Mouse (Mus musculus): ENCODE data around the gene Sox5.

DNA sequence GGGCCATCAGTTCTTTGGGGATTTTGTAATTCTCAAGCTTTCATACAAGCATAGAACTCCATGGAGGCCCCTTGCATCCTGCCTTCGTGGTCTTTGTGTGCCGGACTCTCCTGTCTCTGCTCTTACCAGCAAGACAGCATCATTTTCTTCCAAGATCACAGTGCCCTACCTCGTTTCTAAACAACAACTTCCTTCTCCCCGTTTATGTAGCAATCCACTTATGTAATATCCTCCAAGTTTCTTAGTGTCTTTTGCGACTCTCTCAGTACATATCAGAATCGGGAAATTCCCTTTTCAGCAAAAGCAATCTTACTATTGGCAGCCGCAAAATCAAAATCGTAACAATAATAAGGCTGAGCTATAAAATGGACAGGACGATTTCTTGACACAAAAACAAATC is 324.3 kb downstream of the Sox5 start:
- TF ChIP-seq CTCF (IDR thresholded peaks at IDR 0.05; ENCODE audit: extremely low read depth, insufficient read depth, insufficient read length, insufficient replicate concordance) (no peak), POLR2A (IDR thresholded peaks at IDR 0.05; ENCODE audit: low read depth, low read length) (no peak)

All from spleen, adult 2 months (tissue).